Mouse (Mus musculus) 416B (cell line): ENCODE results near the gene Iglon5.

Source experiments
- DNase-seq: peaks from one replicate; pipeline ENCODE4 v3.0.0; 2011; ENCODE audit warnings: low read depth

The Iglon5 gene

GRCm38 (mm10) chr7:43489631-43490125 lies at the start of gene Iglon5:
Gene Iglon5, minus strand, starts transcription at chr7:43490075.
- no peak for DNase-seq

DNA sequence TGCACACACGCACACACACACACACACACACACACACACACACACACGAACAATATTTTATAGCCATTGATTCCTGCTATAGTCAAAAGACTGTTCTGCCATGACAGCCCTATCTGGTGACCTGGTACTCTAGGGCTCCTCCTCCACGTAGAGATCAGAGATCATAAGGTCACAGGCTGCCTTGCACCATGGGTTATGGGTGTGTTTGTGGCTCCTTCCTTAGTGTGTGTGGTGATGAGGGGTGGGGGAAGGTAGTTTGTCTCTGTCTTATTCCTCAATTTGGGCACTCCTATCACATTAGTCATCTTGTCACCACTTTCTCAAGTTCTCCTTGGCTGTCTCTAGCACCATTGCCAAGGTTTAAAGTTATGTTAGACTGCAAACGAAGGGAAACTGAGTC lies 48.6 kb upstream of the Iglon5 start:
- DNase-seq = peak; percentile 13

DNA sequence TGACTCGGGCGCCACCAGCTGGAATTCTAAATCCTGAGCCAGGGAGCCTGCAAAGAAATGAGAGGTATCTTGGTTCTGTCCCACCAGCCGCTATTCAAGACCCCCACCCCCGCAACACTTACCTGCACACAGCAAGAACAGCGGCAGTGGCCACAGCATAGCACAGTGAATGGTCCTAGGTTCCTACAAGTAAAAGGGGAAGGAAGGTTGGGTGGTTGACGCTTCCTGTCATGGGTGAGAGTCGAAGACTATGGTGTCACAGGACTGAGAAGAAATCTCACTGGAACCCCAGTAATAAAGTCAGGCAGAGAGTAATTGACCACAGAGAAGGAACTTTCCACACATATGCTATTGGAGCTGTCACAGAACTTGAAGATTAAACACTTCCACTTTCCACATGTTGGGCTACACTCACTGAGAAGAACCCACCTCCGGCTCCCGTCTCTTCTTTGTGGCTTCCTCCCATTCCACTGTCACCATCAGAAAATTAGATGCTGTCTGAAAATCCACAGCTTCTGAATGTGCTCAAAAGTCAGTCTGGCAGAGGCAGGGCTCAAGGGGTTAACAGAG lies 43.1 kb upstream of the Iglon5 start:
- peak; percentile 71 for DNase-seq

- peak; percentile 78 for DNase-seq
Observed at GRCm38 (mm10) chr7:43530216-43530785, 40.4 kb upstream of the Iglon5 start.

GRCm38 (mm10) chr7:43525313-43525712 lies 35.4 kb upstream of the Iglon5 start:
- DNase-seq = peak; percentile 60

DNA sequence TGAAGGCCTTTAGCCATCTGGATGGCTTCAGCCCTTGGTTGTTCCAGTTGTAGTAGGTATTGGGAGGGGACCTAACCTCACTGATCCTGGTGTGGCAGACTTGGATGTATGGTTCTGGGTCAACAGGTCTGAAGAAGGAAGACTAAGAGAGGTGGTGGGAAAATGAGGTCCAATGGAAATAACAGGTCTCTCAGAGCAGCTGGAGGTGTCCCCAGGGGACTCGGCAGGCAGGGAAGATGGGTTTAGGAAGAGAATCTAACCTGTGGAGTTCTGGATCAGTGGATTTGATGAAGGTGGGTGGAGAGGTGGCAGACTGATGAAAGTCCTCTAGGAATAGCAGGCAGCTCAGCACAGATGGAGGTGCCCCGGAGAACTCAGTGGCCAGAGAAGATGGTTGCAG lies 32.9 kb upstream of the Iglon5 start:
- DNase-seq = no peak

DNA sequence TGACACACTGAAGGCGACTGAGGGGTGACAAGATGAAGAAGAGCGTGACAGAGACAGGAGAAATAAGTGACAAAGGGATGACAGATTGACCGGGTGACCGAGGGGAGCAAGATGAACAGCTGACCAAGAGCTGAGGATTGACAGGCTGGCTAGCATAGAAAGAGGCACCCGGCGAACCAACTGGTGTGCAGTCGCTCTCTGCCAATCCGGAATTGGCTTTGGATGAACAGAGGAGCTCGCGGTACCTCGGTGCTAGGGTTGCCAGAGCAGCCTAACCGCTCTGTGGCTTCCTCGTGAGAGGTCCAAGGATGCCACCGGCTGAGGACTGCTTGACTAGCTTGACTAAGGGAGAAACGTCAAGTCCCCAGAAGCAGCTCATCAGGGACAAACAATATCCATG lies 28.5 kb upstream of the Iglon5 start:
- DNase-seq = no peak

- no peak for DNase-seq
Observed at GRCm38 (mm10) chr7:43515076-43515475, 25.2 kb upstream of the Iglon5 start.

DNA sequence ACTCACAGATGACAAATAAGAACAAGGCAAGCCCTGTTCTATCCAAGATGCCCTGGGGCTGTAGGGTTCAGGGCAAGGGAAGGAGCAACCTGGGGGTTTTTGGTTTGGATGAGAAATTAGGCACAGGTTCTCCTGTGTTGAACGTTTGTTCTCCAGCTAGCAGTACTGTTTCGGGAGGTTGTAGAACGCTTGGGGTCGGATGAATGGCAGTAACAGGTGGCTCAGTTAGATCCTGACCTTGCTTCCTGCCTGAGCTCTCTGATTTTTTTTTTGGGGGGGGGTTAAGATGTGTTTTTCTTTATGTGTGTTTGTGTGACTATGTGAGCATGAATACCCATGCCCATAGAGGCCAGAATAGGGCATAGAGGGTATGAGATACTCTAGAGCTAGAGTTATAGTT lies 22.6 kb upstream of the Iglon5 start:
- DNase-seq = no peak

GRCm38 (mm10) chr7:43511707-43512478 lies 22.0 kb upstream of the Iglon5 start:
- DNase-seq = no peak

DNA sequence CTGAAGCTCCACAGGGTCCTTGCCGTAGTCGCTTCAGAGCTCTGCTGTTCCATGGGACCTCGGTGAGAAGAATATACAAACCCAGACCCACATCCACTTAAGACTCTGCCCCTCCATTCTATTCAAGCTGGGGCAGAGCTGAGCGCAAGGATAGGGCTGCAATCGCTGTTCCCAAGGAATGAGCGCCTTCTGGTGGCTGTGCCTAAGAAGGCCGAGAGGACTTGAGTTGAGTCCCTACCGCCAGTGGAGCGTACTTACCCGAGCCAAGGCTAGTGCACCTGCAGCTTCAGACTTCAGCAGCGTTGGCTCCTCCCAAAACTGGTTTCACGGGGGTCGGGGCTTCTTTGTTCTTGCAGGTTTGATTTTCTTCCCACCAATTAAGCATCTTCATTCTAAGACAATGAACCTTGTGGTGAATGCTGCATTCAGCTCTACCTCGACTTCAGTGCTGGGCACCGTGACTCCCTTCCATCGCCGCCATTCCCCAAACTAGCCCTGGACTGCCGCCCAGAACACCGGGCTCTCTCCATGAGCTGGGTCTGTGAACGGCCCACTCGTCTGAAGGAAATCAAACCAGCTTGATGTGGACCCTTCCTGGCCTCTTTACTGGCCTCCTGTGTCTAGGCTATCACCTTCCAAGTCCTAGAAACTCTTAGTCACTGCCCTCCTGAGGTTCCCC lies 5.6 kb upstream of the Iglon5 start:
- peak; percentile 59 for DNase-seq

- no peak for DNase-seq
Observed at GRCm38 (mm10) chr7:43490861-43491260, 986 bp upstream of the Iglon5 start.

DNA sequence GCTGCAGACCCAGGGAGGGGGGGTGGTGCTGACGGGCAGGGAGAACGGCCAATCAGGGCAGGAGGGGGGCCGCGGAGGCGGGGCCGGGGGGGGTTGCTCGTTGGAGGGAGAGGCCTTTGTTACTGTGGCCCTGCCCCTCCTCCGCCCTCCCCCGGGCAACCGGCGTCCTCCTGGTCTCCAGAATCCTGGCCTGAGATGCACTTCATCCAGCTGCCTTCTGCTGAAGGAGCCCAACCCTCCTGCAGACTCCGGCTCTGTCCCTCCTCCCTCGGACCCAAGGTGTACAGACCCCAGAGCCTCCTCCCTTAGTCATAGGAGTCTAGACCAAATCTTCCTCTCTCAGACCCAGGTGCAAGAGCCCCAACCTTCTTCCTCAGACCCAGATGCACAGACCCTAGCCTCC lies 308 bp upstream of the Iglon5 start:
- DNase-seq = no peak

DNA sequence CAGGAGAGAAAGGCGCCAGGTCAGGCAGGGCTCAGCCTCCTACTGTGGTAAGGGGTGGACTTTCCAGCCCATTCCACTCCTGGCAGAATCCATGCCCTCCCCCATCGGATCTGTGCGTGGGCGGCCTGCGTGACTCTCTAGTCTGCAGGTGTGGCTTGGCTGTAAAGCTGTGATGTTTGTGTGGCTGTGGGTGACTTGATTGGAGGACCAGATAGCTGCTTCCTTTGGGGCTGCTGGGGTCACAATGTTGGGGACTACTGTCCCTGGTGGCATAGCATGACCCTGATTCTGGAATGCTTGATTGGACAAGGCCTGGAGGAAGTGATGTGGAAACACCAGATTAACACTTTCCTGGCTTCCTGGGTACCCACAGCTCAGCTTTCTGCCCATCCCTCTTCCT lies 1.2 kb downstream of the Iglon5 start:
- DNase-seq = no peak

DNA sequence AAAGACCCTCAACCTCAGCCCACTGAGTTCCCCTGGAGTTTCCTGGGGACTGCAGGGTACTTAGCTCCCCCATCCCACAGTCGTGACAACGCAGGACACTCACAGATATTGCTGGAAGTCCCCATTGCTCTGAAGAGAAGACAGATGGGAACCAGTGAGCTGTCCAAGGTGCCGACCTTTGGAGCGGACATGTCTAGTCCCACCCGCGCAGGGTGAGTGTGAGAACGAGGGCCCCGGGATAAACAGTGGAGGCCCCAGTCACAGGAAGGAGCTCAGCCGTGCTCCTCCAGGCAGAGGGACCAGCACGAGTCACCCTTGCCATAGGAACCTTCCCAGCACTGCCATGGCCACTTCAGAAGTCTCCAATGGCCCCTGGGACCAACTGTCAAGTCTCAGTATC lies 6.6 kb downstream of the Iglon5 start:
- peak; percentile 19 for DNase-seq

GRCm38 (mm10) chr7:43482090-43482716 lies 7.7 kb downstream of the Iglon5 start:
- no peak for DNase-seq

DNA sequence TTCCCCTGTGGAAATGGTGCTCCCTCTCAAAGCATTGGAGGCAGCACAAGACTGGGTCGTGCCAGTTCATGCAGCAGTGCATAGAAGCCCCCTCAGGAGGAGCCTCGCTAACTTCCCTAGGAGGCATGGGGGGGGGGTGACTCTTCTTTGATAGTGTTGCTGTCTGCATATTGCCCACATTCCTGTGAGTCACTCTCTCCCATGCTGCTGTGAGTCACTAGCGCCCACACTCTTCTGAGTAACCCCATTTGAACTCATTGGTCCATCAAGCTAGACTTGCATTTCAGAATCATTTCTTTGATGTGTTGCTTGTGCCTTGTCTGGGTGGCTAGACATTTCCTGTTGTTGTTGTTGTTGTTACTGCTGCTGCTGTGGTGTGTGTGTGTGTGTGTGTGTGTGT lies 8.7 kb downstream of the Iglon5 start:
- peak; percentile 78 for DNase-seq

DNA sequence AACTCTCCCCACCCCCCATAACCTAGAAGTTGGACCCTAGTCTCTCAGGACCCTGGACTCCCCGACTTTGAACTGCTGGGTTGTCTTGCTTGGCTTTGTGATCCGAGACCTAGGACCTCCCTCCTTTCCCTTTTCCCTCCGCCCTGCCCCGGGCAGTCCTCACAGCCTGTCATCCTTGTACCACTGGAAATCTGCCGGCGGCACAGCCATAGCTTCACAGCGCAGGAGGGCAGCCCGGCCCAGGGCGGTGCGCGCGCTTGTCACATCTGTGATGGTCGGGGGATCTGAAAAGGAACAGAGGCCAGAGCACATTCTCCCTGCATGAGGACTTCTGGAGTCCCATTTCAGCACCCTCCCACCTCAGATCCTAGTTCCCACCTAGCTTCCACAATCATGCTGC lies 13.5 kb downstream of the Iglon5 start:
- DNase-seq = no peak

DNA sequence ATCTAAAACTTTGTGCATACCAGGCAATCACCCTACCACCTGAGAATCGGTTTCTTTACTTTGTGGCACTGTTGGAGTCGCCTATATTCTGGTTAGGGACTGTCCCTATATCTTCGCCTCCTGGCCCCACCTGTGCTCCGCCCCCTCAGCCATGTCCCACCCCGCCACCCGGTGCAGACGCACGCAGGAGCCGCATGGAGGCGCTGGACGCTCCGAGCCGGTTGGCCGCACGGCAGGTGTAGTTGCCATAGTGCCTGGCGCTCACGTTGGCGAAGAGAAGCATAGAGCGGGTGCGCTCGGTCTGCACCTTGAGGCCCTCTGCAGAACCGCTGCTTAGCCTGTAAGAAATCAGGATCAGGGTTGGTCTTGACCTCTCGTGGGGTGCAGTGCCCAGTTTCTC lies 14.2 kb downstream of the Iglon5 start:
- DNase-seq = no peak

GRCm38 (mm10) chr7:43470373-43470772 lies 19.5 kb downstream of the Iglon5 start:
- peak; percentile 52 for DNase-seq

DNA sequence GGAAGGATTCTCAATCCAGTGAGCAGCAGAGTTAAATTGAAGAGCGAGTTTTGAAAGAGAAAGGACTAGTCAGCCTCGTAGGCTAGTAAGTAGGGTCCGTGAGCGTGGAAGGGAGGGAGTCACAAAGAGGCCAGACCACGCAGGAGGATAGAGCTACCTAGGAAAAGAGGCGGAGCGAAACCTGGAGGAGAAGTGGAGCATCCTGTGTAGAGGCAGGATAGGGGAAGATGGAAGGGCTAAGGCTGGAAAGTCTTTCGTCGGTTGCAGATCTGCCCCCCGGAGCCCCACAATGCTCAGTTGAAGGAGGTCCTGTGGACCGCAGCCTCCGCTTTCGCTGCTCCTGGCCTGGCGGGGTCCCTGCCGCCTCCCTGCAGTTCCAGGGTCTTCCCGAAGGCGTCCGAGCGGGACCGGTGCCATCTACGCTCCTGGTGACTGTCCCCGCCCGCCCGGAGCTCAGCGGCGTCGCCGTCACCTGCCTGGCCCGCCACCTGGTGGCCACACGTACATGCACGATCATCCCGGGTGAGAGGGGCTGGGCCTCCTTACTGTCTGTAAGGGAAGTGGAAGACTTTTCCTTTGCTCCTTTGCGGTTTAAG lies 23.7 kb downstream of the Iglon5 start:
- peak; percentile 75 for DNase-seq
